Mouse (Mus musculus): ENCODE results near the gene Gng8. TPM values are rescaled to one million over a fixed set of nuclear protein-coding genes. Genes with fewer than 3 reads are reported as not detected.

The Gng8 gene
- polyA plus RNA-seq, 1 experiment = not detected

DNA sequence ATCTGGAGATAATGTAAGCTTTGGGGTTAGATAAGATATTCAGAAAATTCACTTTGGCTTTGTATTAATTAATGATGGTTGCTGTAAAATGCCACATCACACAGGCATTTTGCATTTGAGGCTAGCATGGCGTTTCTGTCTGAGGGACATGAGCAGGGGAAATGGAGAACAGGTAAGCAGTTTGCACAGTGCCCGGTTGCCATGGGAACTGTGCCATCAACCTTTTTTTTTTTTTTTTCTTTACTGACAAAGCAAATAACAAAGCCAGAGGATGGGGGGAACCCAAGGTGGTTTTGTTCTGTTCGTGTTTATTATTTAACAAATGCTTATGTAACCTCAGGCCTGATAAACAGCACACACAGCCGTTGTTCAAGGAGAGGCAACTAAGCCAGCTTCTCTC, 51.3 kb downstream of the Gng8 start:
- Histone ChIP-seq H3K27ac (replicated peaks; ENCODE audit: low read depth, low read length) (no peak overlapping the region), H3K4me1 (ENCODE audit: control insufficient read depth, insufficient read depth, insufficient read length, low read length) (no peaks in the 10 kb centered on the region), H3K4me3 (ENCODE audit: insufficient read depth, low read depth, low read length) (no peak overlapping the region)

- H3K27ac ChIP-seq (replicated peaks; ENCODE audit: low read depth, low read length) = no peak within 1 kb of the TSS
- H3K4me3 ChIP-seq (ENCODE audit: insufficient read depth, low read depth, low read length) = peak within 1 kb of the TSS; percentile 53
- no peaks in the 10 kb centered on the region for H3K4me1 ChIP-seq (ENCODE audit: control insufficient read depth, insufficient read depth, insufficient read length, low read length)
These were observed 52.6 kb downstream of the Gng8 start, which contains the start of gene Pnmal2 for GRCm38 (mm10) chr7:16944061-16944807. Gene Pnmal2 (plus strand): TSS chr7:16944682.

DNA sequence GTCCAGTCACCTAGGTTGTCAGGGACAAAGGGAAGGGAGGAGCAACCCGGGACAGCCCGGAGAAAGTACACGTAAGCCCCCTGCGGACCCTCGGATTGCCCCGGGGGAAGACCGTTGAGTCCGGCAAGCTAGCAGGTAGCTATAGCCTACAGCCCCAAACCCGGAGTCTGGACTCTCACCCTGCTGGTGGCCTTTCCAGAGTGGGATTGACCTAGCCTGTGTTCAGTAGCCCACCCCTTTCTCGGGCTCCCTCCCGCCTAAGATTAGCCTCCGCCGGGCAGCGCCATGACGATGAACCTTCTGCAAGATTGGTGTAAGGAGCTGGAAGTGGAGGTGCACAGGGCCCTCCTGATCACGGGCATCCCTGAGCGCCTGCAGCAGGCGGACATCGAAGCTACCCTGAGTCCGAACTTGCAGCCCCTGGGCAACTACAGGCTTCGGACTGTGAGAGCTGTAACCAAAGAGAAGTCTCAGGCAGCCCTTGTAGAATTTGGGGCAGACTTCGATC, 53.3 kb downstream of the Gng8 start:
- no peak overlapping the region for H3K27ac ChIP-seq (replicated peaks; ENCODE audit: low read depth, low read length)
- no peaks in the 10 kb centered on the region for H3K4me1 ChIP-seq (ENCODE audit: control insufficient read depth, insufficient read depth, insufficient read length, low read length)
- H3K4me3 ChIP-seq (ENCODE audit: insufficient read depth, low read depth, low read length) = peak overlapping the region; percentile 53

Other genes with a start within 250 kb of the Gng8 start
- gene Ceacam15, start 216.1 kb upstream of the Gng8 start, polyA plus RNA-seq (2012; ENCODE audit: insufficient read depth, insufficient read length, missing spikeins) = not detected in 2 replicates
- not detected in 2 replicates for gene Ceacam9, start 169.9 kb upstream of the Gng8 start, polyA plus RNA-seq (2012; ENCODE audit: insufficient read depth, insufficient read length, missing spikeins)
- 80.6 and 87.2 TPM in 2 replicates for gene Ap2s1, start 153.4 kb upstream of the Gng8 start, polyA plus RNA-seq (2012; ENCODE audit: insufficient read depth, insufficient read length, missing spikeins)
- gene Slc1a5, start 110.4 kb upstream of the Gng8 start, polyA plus RNA-seq (2012; ENCODE audit: insufficient read depth, insufficient read length, missing spikeins) = 297 and 414 TPM in 2 replicates
- 19.4 and 21.5 TPM in 2 replicates for gene Strn4, start 75.9 kb upstream of the Gng8 start, polyA plus RNA-seq (2012; ENCODE audit: insufficient read depth, insufficient read length, missing spikeins)
- gene Fkrp, start 75.1 kb upstream of the Gng8 start, polyA plus RNA-seq (2012; ENCODE audit: insufficient read depth, insufficient read length, missing spikeins) = 8.4 and 11.1 TPM in 2 replicates
- 8.5 and 11.3 TPM in 2 replicates for gene Prkd2, start 48.9 kb upstream of the Gng8 start, polyA plus RNA-seq (2012; ENCODE audit: insufficient read depth, insufficient read length, missing spikeins)
- 0.79 and 2.1 TPM in 2 replicates for gene Dact3, start 16.5 kb upstream of the Gng8 start, polyA plus RNA-seq (2012; ENCODE audit: insufficient read depth, insufficient read length, missing spikeins)
- 1.9 and 2.8 TPM in 2 replicates for gene Ptgir, start 14.7 kb downstream of the Gng8 start, polyA plus RNA-seq (2012; ENCODE audit: insufficient read depth, insufficient read length, missing spikeins)
- gene Calm3, start 32.3 kb downstream of the Gng8 start, polyA plus RNA-seq (2012; ENCODE audit: insufficient read depth, insufficient read length, missing spikeins) = 210 and 222 TPM in 2 replicates
- gene Pnmal2, start 52.9 kb downstream of the Gng8 start, polyA plus RNA-seq (2012; ENCODE audit: insufficient read depth, insufficient read length, missing spikeins) = not detected in 2 replicates
- gene Pnmal1, start 67.9 kb downstream of the Gng8 start, polyA plus RNA-seq (2012; ENCODE audit: insufficient read depth, insufficient read length, missing spikeins) = not detected in 2 replicates
- gene Gm42372, start 91.3 kb downstream of the Gng8 start, polyA plus RNA-seq (2012; ENCODE audit: insufficient read depth, insufficient read length, missing spikeins) = not detected in 2 replicates
- 0.28 and 0.54 TPM in 2 replicates for gene Ccdc8, start 100.9 kb downstream of the Gng8 start, polyA plus RNA-seq (2012; ENCODE audit: insufficient read depth, insufficient read length, missing spikeins)
- 36.7 and 41.0 TPM in 2 replicates for gene Ppp5c, start 136.1 kb downstream of the Gng8 start, polyA plus RNA-seq (2012; ENCODE audit: insufficient read depth, insufficient read length, missing spikeins)
- 0.25 TPM in 1 of 2 replicates, not detected in the other for gene Hif3a, start 170.6 kb downstream of the Gng8 start, polyA plus RNA-seq (2012; ENCODE audit: insufficient read depth, insufficient read length, missing spikeins)
- not detected in 2 replicates for gene Psg16, start 182.3 kb downstream of the Gng8 start, polyA plus RNA-seq (2012; ENCODE audit: insufficient read depth, insufficient read length, missing spikeins)

Data from brown adipose tissue, adult 24 weeks (tissue).